Mouse (Mus musculus): ENCODE measurements at regions not wholly inside any gene's neighbourhood (a gene's known extent, or its start where the extent isn't known, plus 50 kb on each side); places are given as distances from the start of the nearest gene placed in this dataset.

DNA sequence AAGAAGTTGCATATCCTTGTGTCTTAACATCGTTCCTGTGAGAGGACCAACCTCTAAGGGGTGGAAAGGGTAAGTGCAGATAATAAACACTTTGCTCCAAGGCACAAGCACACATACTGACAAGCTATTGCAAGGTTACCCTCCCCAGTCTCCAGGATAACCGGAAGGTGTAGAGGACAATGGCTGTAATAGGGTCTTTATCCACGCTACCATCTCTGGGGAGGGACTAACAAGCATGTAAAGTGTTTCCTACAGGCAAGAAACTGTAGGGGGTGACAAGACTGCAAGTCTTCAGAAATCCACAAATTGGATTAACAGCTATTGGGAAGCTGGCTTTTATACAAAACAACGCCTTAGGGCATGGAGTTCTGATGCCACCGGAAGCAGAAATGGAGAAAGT, 197.5 kb upstream of the Chl1 start:
- DNase-seq (ENCODE audit: low spot score in 2 of 2) = no peak

DNA sequence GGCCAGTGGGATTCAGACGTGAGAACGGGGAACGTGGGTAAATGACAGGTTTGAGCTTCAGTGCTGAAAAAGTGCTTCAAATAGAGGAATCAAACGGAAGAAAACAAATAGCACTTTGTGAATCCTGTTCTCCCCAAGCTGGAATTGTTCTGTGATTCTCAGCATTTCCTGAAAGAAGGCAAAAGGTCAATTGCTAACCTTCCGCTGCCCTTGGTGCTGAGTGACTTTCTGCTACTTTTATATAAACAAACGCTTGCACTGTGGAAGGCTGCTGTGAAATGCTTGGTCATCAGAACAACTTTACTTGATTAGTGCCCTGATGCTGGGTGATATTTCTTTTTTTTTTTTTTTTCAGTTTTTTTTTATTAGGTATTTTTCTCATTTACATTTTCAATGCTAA, 192.3 kb upstream of the Chl1 start:
- DNase-seq (ENCODE audit: low spot score in 2 of 2) = no peak

DNA sequence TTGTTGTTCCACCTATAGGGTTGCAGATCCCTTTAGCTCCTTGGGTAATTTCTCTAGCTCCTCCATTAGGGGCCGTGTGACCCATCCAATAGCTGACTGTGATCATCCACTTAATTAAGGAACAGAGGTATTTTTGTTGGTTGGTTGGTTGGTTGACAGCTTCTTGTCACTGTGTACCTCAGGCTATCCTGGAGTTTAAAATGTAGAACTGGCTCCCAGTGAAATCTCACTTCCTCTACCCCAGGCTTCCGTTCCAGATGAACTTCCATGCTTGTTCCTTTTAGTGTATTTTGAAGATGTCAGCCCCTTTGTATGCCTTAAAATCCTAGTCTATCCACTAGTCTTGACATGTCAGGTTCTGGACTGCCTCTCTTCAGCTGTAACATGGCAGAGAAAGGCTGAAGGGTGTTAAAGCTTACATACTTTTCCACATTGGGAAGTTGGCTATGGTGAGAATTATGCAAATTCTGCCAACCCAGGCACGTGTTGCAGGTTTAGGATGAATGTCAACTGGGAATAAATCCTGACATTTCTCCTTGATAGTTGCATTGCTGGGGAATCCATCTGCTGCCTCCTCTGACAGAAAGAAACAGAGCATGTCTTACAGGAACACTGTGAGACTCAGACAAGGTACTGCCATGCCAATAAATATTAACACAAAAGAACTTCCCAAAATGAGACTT, 191.6 kb upstream of the Chl1 start:
- no peak for DNase-seq (ENCODE audit: low spot score in 2 of 2)

DNA sequence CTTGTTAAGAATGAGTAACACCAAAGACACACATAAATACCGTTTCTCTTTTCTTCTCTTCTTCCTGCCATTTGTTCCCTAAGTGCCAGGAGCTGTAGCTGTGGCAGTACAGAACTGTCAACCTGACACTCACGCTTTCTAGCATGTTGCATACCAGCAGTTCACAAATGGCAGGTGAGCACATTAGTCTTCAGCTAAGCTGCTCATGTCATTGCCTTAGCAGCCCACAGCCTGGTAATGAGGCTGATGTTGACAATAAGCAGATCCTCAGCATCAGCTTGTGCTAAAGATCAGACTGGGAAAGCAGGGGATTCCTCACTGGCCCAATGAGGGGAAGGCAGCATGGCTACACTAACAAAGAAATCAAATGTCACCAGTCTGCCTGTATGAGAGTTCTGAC, 190.4 kb upstream of the Chl1 start:
- no peak for DNase-seq (ENCODE audit: low spot score in 2 of 2)

DNA sequence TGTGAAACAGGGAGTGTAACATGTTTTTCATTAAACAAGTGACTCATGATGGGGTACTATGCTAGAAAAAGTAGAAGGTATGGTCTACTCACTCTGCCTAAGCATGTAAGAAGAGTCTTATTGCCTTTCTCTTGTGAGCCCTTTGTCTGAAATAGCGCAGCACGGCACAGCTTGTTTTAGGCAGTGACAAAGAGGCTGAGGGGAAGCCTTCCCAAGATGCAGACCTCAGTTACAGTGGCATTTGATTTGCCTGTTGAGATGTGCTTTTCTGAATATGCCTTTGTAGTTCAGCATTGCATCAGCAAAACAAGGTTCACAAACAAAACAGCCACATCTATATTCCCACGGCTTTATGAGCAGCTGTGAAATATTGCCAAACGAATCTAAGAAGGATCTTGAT, 189.8 kb upstream of the Chl1 start:
- DNase-seq (ENCODE audit: low spot score in 2 of 2) = no peak

DNA sequence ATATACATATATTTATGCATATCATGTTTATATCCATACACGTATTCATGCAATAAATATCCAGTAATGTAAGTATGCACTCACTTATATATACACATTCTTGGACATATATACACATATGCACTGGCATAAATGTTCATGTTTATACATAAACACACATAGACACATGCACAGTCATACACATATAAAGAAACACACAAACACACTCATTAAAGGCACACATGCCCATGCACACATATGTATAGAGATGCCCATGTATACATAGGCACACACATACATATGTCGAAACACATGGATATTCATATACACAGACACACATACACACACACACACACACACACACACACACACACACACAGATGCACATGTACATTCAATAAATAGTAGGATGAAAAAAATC, 189.3 kb upstream of the Chl1 start:
- no peak for DNase-seq (ENCODE audit: low spot score in 2 of 2)

DNA sequence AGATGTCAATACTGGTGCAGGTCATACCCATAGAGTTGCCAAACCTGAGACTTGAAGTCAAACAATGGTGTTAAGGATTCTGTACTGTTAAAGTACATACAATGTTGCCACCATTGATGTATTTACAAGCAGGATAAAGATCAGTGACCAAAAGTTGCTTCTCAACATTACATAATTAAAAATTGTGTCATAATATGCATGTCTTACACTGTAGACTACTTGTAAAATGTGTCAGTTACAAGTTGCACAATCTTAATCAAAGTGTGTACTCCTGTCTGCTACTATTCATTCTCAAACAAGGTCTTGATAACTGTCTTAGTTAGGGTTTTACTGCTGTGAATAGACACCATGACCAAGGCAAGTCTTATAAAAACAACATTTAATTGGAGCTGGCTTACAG, 187.9 kb upstream of the Chl1 start:
- no peak for DNase-seq (ENCODE audit: low spot score in 2 of 2)

DNA sequence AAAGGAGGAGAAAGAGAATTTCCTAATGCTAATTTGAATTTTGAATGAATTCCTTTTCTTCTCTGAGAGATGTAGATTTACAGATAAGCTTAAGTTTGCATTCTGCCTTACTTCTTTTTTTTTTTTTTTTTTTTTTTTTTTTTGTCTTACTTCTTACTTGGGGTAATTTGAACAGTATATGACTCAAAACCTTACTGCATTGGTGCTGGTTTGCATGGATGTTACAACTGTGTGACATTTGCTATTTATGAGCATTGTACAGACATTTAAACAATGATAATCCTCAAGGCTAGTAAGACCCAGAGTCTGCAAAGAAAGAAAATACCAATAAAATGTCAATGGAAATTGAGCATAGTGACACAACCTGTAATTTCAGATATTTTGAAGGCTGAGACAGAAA, 174.7 kb upstream of the Chl1 start:
- no peak for DNase-seq (ENCODE audit: low spot score in 2 of 2)

DNA sequence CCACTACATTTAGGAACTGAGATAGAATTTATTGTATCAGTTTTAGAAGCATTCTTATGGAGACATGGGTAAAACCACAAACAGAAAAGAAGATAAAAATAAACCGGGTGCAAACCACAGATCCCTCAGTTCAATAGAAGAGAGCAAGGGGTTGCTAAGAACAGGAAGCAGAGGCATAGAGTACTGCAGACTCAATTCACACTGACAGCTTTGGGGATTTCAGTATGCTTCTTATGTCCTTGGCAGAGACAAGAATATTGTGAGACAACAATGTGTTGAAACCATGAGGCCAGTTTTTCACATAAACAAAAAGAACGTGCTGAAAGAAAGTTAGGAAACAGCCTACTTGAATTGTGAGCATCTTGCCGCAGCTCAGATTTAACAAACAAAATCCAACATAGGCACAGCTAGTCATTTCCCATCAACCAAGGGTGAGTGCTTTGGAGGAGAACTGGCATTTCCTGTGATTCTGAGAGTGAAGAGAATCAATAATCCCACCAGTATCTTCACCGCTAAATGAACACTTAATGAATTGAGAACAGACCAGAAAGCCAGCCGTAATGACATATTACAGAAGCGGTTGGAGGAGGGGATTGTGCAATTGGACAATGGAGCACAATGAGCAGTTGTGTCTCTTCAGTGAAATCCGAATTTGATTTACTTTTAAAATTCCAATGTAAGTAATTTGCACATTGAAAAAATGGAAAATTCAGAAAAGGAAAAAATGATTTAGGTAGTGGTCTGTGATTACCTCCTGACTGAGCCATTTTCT, 170.2 kb upstream of the Chl1 start:
- no peak for DNase-seq (ENCODE audit: low spot score in 2 of 2)

DNA sequence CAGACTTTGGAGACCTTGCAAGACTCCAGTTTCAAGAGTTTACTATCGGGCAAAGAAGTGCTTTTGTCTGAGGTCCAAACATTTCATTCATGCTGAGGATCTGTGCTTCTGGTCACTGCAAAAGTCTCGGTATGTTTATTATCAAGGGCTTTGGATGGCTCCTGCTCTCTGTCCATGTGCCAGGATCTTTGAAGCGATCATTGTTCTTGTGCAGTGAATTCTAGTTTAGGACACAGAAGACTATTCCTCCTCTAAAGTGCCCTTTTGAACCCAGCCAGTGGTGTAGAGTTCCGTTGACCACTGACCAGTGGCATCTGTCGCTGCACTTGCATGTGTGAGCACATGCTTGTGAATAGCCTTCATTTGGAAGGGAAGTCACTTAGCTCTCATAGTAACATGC, 166.9 kb upstream of the Chl1 start:
- DNase-seq (ENCODE audit: low spot score in 2 of 2) = no peak

DNA sequence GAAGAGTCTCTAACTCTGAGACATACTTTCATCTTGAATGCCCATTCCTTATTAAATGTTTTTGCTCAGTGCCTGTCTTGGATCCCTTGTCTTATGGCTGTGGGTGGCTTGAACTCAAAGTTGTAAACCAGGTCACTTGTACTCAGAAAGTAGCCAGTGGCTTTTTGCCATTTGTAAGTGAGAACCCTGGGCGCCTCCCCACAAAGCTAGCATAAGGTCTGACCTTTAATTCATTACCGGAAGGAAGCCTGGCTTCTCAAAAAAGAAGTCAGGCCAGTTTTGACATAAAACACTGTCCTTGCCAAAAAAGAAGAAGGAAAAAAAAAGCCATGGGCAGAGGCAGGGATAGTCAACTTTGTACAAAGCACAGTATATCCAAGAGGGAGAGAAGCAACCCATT, 166.0 kb upstream of the Chl1 start:
- no peak for DNase-seq (ENCODE audit: low spot score in 2 of 2)

DNA sequence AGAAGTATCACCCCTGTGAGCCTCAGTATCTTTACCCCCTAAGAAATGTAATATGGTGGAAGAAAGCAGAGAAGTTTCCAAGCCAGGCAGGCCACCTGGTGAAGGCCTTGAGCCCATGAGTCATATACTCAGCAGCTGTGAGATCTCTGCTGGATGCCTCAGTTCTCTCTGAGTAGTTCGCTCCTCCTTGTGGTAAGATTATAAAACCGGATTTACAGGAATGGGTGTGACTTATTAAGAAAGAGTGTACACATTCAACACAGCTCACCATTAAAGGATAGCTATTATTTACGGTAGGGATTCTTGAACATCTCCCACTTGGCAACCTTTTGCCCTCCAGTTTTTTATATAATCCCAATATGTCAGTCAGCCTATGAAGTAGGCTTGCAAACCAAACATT, 165.2 kb upstream of the Chl1 start:
- no peak for DNase-seq (ENCODE audit: low spot score in 2 of 2)

DNA sequence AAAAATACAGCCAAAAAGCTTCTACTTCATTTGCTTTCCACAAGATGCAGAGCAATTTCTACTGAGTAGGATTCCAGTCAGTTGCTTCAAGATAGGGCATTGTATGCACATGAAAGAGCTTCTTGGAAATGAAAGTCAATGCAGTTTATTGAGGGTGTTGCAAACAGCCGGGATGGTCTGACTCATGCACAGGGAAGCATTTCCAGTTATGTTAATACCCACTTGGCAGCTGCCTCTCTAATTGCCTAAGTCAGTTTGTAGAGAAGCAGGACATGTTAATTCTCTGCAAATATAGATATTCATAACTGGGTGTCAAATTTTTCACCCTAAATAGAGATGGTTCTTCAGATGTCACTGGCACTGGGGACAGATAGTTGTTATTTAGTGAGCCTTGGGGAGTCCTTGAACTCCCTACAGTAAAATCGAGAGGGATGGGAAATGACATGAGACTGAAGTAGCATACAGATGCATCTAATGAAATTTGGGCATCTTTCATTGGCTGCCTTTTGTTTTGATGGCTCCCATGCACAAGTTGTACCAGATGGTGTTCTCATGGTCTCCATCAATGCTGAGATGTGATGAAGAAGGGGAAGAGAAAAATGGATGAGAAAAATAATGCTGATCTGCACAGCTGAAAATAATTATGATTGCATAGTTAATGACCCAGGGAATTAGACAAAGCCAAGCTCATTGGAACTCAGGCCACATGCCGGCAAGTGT, 157.8 kb upstream of the Chl1 start:
- DNase-seq (ENCODE audit: low spot score in 2 of 2) = no peak

DNA sequence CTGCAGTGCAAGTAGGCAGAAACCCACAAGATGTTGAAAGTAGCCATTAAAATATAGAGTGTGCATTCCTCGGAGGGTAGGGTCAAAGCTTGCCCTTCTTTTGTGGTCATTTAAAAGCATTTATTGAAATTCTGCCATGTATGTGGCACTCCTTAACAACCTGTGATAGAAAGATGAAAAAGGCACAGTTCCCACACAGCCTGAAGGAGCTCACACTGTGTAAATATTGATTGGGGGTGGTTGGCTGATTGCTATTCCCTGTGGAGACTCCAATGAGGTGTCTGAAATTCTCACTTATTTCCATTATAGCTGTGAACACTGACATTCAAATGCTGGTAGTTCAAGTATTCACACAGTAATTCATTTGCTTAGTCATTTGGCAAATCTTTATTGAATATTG, 157.0 kb upstream of the Chl1 start:
- no peak for DNase-seq (ENCODE audit: low spot score in 2 of 2)

DNA sequence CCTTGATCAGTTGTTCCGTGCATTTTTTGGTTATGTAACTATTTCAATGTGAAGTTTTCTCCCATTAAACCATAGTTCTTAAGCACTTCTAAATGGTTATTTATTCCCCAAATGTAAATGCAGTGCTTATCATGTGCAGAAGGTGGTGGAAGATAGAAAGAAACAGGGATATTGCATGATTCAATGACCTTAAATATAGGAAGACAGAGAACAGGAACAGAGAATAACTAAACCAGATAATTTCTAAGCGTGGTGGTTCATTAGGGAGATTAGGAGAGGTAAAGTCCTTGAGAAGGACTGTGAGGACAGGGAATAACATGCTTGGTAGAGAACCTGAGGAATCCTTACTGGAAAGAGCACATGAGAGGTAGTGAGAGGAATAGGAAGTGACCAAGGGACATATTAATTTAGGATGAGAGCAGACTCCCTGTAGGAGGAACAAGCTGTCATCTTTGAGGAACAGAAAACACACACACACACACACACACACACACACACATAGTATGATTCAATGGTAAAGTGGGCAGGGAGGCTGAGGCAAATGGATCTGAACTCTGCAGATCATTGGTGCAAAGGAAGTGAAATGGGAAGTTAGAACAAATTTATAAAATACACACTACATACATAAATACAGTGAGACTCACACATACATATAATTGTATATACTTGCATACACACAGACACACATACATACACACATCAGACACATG, 143.4 kb upstream of the Chl1 start:
- DNase-seq (ENCODE audit: low spot score in 2 of 2) = no peak

DNA sequence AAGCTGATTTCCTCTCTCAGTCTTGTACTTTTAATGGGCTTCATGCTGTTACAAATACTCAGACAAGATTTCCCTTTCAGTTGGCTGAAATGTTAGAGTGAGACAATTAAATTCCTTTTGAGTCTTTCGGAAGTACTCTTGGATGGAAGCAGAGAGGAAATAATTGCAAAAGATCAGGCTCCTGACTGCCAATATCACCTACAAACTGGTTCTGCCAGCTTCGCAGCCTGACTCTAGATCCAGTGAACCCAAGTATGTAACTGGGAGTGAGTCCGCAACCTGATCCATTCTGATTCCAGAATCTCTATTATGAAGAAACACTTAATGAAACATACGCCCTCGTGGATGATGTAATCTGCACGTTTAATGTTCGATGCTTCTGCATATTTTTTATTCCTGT, 135.4 kb upstream of the Chl1 start:
- DNase-seq (ENCODE audit: low spot score in 2 of 2) = no peak

DNA sequence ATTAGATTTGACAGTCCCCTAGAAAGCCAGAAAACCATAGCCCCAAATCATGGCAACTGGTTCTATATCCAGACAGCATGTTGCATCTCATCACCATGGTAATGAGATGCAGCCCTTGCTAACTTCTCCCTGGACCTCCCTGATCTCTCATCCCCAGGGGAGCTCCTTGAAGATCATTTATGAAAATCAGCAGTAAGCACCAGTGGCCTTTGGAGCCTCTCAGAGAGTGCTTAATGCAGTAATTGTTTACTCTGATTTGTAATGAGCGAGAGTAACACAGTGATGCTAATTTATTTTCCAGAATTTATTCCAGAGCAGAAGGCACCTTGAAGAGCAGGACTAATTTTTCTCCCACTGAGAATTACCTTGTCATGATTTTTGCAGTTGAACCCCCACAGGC, 133.1 kb upstream of the Chl1 start:
- DNase-seq (ENCODE audit: low spot score in 2 of 2) = no peak

DNA sequence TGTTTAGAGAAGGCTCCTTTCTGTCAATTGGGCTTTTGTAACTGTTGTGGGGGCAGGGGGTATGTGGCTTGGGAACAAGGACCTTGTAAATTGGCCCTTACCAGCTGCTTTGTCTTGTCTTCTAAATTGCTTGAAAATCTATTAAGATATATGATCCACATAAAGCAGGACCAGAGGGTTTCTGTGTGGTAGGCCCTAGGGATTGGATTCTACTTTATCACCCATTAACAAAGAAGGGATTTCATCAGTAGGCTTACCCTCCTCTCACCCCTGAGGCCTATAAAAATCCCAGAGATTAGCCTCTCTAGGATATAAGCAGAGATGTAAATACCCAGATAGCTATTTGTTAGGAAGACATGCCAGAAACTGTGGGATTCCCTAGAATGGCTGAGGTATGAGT, 132.3 kb upstream of the Chl1 start:
- no peak for DNase-seq (ENCODE audit: low spot score in 2 of 2)

DNA sequence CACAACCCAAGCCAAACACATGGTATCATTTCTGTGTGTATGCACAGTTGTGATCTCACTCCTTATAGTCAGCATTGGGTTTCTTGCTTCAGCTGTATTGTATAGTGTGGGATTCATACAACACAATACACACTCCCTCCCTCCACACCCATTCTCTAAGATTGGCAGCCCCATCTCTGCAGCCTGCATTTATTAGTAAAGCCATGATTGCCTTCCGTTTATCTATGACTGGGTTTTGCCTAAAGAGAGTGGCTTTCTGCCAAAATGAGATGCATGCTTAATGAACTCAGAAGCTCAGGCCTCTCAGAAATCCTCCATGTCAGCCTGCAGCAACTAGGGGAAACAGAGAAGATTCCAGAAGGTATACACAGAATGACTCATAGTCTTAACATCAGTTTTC, 129.4 kb upstream of the Chl1 start:
- no peak for DNase-seq (ENCODE audit: low spot score in 2 of 2)

DNA sequence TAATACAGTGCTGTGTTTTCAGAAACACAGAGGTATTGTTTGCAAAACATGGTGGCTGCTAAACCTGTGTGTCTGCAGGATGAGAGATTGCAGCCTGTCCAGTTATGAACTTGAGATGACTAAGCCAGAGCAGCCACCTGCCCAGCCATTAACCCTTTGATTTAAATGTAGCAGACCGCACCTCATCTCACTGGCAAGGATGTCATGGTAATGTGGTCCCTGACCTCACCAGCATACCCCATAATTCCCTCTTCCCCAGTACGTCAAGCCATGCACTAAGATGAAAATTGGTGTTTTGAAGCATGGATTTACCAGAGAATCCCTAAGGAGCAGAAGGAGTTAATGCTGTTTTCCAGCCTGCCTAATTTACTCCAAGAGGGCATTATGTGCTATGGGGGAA, 128.5 kb upstream of the Chl1 start:
- DNase-seq (ENCODE audit: low spot score in 2 of 2) = no peak

DNA sequence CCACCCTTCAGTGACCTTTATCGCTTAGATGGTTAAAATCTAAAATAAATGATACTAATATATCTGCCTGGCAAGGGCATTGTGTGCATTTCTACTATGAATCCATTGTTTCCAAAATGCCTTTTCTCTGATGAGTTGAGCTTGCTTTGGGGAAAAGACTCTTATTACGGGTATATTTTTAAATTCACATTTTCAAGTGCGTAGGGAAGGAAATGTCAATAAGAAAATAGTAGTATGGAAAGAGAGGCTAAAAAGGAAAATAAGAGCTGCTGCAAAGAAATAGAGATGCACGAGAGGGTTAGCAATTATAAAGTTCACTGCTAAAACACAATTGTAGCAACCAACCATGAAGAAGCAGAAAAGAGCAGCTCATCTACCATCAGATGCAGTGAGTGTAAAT, 123.8 kb upstream of the Chl1 start:
- DNase-seq (ENCODE audit: low spot score in 2 of 2) = no peak

DNA sequence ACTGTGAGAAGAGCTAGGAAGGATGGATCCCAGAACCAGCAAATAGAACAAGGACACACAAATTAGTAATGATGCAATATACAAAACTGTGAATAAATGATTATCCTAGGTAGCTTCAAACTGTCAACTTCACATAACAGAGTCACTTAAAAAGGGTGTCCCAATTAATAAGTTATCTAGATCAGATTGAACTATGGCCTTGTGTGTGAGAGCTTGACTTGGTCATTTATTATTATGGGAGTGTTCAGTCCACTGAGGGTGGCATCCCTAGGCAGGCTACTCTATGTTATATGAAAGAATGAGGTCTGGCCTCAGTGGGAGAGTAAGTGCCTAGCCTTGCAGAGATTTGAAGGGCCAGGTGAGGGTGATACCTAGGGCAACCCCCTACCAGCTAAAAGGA, 104.4 kb upstream of the Chl1 start:
- DNase-seq (ENCODE audit: low spot score in 2 of 2) = no peak

DNA sequence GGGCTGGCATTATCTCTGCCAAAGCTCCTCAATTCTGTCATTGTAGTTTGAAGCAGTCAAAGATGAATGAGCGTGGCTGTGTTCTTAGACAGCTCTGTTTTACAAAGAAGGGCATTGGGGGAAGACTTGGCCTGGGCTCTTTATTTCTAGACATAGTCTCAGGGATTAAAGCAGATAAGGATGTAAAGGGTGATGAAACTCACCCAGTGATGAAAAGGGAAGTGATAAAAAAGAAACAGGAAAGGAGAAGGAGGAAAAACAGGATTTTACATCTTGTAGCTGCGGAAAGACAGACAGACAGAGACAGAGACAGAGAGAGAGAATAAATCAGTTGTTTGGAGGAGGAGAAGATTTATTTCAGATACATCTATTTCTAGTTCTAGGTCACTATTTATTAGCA, 95.5 kb upstream of the Chl1 start:
- no peak for DNase-seq (ENCODE audit: low spot score in 2 of 2)

All from spleen, postnatal 10 days (tissue).